Mouse (Mus musculus): ENCODE measurements around the gene Abi2.
"Not testable (repeated sequence)": the region's sequence is repeated elsewhere in the genome, so short reads cannot be mapped to it uniquely, and the experiment has no call there.

The Abi2 gene

DNA sequence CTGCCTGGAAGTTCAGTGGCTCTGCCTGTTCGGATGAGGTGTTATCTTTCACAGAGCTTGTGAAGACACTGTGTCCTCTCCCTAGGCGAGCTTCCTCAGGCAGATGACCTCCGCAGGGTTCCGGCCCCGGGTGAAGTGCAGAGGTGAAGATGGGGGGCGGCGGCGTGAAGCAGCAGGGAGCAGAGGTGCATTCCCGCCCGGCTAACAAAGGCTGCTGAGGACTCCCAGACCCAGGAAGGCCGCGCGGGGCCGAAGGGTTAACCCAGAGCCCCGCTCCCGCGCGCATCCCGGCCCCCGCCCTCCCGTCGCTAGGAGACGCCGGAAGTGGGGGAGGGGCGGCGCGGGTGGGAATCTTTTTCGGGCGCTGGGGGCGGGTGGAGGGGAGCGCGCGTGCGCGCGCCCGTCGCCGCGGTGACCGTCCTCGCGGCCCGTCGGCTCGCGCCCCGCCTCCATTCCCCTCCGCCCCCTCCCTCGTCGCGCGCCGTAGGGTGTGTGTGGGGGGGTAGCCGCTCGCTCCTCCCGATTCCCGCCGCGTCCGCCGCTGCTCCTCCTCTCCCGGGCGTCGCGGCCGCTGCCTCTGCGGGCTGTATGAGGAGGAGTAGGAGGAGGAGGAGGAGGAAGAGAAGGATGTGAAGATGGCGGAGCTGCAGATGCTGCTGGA, at the start of gene Abi2:
TSS of gene Abi2 (plus strand) at position 452 of the 661 bp plus-strand sequence.
- DNase-seq = peak; percentile 91 to 95

DNA sequence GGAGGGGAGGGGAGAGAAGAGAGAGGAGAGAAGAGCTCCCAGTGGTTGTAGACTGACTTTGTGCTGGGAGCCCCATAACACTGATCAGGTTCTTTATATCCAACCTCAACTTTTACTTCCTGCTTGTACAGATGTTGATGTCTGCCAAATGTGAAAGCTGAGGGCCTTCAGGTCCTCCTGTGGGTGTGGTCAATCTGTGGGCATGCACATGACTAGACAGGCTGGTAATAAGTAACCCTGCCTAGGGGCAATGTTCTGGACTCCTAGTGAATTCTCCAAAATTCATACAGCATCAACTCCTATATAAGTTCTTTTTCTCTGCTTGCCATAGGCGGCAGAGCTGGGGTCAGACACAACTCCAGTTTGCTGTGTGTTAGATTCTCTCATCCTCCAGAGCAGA, 47.8 kb upstream of the Abi2 start:
- DNase-seq = no peak

DNA sequence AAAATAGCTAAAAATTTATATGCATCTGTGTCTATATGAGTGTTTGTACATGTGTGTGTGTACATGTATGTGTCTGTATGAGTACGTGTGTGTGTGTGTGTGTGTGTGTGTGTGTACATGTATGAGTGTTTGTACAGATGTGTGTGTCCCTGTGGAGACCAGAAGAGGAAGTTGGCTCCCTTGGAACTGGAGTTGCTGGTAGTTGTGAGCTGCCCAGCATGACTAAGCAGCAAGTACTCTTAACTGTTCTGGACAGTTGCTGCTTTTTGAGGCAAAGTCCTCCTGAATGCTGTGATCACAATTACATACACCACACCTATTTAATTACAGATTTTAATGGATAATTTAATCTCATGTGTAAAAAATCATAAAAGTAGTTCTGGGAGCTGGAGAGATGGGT, 32.9 kb upstream of the Abi2 start:
- DNase-seq = no peak

DNA sequence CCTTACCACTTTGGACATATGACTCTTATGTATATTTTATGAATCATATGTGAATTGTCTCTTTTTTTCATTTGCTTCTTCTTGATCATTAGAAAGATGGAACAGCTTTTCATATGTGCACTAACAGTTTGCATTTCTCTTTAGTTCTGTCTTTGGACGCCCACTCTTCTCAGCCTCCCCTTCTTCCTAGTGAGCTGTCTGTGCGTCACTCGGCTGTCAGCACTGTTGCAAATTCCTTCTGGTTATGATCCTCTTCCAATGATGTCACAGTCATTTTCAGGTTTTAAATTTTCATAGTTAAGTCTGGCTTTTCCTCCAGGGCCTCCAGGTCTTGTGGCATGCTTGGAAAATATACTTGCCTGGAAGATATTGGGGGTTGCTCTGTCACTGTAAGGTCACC, 27.5 kb upstream of the Abi2 start:
- no peak for DNase-seq

DNA sequence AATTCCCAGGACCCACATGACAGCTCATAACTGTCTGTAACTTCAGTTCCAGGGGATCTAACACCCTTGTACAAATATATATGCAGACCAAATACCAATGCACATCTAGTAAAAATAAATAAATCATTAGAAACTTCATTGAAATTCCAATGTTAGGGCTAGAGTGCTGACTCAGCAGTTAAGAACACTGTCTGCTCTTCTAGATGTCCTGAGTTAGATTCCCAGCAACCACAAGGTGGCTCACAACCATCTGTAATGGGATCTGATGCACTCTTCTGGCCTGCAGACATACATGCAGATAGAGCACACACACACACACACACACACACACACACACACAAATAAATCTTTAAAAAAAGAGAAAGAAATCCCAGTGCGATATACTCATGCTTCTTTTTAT, 4.6 kb upstream of the Abi2 start:
- peak in 1 of 2 experiments; percentile 14 for DNase-seq

DNA sequence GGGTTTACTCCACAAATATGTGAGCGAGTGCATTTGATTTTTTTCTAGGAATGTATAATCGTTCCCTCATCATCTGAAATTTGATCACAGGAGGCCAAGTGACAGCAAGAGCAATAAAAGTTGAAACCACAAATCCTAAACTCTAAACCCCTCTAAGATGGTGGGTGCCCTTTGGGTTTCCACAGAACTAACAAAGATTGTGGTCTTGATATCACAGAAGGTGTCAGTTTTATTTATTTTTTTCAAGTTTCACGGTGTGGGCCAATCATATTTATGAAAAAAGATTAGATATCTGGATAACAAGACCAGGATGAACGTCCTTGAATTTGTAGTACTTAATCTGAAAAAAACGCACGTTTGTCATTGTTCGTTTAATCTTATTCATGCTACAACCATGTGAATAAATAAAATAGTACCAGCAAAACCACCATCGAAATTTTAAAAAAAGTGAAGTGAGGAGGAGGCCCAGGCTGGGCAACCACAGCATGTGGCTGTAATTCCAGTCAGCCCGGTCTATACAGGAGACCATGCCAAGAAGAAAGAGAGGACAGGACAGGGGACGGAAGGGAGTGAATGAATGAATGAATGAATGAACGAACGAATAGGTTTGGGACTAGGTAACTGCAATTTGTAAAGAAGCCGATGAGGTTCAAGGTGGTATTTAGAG, 785 bp upstream of the Abi2 start:
- DNase-seq = no peak

DNA sequence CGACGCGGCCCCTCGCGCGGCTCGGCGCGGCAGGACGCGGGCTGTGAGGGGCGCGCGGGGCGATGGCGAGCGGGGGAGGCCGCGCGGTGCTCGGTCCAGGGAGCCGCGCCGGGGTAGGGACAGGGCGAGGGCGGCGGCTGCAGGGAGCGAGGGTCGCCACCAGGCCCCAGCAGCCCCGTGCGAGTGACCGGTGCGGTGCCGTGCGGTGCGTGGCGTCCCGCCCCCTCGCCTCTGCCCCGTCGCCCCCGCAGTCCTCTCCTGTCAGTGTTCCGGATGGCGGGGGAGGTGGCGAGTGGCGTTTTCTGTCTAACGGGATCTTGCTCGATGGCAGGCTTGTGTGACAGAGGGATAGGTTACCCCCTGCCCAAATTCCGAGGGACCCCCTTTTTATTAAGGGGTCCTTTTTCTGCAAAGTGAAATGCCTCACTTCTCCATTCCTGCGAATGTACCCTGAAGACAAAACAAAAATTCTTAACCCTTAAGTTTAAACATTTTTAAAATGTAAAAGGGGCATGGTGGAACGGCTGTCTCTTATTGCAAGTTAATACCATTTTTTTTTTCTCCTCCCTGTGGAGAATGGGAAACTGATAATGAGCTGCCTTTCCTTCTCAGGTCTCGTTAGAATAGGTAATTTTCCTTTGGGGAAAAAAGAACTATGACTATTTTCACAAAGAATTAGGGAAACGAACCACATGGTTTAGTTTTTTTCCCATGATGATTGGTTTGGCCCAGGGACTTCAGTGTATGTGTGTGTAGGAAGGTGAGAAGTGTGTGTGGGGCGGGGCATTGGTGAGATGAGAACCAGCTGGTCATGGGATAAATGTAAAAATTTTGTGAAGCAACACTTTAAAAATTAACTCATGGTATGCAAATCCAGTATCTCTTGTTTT, 754 bp downstream of the Abi2 start:
- DNase-seq = peak; percentile 19 to 65

DNA sequence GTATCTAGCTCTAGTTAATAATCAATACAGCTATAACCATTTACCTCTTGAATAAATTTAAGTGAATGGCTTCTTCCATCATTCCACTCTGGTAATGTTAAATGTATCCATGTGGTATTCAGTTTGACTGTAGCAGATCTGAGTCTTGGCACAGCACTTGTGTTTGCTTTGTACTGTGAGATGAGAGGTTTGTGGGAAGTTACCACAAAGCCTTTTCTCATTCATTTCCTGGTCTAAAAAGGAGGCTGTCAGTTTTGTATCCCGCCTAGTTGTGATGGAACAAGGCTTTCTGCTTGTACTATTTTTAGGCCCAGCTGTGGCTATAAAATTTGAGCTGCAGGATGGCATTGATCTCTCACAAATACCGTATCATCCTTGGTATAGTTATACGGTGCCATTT, 7.3 kb downstream of the Abi2 start:
- no peak for DNase-seq

DNA sequence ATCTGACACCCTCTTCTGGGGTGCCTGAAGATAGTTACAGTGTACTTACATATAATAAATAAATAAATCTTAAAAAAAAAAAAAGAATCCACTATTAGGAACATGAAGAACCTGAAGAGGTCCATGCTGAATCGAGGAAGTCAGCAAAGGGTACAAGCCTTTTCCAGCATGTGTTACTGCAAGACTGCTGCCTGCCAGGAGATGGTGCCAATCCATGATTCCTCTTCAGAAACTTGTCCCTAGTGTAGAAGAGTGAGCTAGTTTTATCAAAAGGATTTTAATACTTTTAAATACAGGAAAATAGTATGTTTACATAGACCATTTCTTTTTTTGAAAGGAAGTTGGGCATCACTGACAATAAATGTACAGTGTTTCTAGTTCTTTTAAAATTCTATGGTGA, 14.5 kb downstream of the Abi2 start:
- DNase-seq = no peak

DNA sequence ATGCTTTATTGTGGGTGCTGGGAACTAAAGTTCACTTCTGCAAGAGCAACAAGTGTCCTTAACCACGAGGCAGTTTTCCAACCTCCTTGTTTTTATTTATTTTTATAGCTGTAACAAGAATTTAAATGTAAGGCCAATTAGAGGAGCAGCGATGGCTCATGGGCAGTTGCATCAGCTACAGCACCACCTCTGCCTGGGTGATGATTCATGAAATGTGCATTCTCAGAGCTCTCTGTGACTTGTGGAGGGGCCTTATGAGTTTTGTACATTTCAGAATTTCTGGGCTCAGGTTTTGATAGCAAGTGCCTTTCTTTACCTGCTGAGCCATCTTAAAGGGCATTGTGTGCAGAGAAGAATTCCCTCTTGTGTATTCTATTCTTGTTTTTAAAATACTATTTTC, 18.9 kb downstream of the Abi2 start:
- no peak for DNase-seq

DNA sequence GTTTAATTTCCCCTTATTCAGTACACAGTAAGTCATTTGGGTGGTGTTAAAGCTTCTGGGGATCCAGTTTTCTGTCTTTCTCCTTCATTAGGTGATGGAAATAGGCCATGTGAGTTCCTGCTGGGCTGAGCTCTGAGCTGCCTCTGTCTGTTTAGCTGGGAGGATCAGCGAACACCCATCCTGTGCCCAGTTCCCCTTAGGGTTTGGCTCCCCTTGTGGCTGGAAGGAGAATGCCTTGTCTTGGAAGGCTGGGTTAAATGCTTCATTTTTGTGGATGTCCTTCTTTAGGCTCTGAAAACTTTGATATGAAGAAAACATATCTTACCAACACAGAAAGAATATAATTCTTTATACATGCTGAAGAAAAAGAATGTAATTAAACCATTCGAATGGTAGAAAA, 19.5 kb downstream of the Abi2 start:
- peak; percentile 50 to 56 for DNase-seq

DNA sequence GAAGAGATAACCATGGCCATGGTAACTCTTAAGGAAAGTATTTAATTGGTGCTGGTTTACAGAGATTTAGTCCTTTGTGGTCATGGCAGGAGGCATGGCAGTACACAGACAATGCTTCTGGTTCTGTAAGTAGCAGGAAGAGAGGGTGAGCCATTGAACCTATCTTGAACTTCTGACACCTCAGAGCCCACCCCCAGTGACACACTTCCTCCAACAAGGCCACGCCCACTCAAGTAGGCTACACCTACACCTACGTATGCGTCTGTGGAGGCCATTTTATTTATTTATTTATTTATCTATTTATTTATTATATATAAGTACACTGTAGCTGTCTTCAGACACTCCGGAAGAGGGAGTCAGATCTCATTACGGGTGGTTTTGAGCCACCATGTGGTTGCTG, 22.1 kb downstream of the Abi2 start:
- DNase-seq = no peak

DNA sequence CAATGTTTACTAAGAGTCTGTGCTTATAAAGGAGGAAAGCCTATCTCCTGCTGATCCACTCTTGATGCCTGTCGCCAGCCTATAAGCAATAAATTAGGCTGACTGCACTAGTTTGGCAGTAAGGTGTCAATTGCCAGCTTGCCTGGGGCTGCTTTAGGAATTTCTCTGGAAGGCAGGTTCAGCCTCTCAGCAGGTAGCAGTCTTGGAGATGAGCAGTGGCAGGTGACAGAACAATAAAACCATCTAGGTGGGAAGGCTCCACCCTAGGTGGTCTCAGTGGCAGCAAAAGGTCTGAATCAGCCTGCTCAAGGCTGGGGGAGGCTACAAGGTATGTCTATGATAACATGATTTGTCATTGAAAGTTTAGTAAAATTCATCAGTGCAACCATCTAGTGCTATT, 23.1 kb downstream of the Abi2 start:
- peak in 1 of 2 experiments; percentile 34 for DNase-seq

DNA sequence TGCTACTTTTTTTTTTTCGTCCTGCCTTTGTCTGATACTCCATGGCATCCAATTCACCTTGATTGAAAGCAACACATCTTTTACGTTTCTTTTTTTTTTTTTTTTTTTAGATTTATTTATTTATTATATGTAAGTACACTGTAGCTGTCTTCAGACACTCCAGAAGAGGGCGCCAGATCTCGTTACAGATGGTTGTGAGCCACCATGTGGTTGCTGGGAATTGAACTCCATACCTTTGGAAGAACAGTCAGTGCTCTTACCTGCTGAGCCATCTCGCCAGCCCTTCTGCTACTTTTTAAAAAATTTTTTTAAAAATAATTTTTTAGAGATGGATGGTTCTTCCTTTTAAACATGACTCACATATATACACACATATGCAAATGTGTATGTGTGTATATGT, 32.0 kb downstream of the Abi2 start:
- not testable (repeated sequence) for DNase-seq

DNA sequence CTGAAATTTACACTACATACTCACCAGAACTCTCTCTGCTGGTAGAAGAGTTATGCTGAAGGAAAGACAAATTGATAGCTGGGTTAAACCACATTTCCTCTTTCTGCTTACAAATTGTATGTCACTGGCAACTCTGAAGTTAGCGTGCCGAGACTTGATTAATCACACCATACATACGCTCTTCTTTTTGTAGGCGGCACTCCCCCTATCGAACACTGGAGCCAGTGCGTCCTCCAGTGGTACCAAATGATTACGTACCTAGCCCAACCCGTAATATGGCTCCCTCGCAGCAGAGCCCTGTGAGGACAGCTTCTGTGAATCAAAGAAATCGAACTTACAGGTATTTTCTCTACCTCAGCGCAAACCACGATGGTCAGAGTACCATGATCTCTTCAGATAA, 37.6 kb downstream of the Abi2 start:
- no peak for DNase-seq

DNA sequence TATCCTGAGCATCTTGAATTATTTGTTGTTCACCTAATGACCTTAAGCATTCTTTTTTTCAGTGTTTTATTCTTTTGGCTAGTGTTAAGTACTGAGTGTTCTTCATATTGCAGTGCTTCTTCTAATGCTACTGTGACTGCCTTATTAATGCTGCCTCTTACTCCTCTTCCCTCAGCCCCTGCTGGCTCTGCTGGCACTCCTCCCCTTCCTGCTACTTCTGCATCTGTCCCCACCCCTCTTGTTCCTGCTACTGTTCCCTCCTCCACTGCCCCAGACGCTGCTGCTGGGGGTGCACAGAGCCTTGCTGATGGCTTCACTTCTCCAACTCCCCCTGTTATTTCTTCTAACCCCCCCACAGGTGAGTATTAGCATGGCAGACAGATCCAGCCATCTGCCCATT, 40.5 kb downstream of the Abi2 start:
- DNase-seq = peak in 1 of 2 experiments; percentile 9

DNA sequence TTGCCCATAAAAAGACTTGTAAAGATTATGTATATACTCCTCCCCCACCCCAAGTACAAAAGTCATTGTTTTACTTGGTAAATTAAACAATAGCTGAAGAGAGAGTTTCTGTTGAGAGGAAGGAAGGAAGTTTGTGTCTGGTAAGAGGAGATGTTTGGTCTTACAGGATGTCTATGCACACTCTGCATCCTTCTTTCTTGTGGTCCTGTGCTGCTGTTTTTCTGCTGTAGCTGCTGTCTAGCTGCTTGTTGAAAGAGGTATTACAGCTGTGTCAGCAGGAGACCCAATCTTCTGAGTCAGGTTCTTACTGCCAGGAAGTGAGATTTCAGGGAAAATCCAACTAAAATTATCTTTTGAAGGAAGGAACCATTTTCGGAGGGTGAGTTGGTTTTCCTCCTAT, 51.2 kb downstream of the Abi2 start:
- no peak for DNase-seq

DNA sequence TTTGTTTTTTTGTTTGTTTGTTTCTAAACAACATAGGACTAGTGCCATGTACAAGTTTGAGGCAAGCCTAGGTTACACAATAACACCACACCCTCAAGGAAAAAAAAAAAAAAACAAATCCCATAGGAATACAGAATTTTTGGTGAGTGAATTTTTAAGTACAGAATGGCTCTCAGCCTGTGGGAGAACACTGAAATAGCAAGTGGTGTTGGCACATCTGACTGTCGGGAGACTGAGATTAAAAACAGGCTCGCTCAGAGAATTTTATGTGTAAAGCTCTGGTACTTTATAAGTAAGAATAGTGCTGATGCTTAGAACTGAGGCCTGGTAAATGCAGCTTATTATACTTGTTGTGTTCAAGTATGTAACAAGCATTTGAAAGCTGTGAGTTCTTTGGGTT, 60.1 kb downstream of the Abi2 start:
- DNase-seq = no peak

DNA sequence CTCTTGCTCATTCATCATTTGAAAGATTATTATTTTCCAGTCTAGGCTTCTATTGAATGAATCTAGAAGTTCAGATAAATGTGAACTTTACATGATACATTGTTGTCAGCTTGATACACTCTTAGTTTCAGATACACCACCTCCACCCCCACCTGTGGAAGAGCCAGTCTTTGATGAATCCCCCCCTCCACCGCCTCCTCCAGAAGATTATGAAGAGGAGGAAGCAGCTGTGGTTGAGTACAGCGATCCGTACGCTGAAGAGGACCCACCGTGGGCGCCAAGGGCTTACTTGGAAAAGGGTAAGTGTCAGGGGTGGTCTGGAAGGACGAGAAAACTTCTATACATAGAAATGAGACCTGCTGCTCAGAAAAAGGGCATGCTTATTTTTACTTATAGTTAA, 61.1 kb downstream of the Abi2 start:
- no peak for DNase-seq

DNA sequence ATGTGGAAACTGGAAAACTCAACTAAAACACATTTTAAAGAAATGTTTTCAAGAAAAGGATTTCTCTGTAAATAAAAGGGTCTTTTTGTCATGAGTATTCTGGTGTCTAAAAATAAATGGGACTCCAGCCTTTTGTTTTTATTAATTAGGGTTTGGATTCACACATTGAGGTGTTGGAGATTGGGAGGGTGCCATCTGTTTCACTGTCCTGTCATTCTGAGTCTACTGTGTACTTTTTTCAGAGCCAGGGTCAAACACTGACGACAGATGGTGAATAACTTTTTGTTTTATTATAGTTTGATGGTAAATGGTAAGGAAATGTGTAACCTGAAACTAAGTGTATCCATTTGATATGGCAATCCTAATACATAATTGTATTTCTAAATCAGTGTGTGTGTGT, 72.1 kb downstream of the Abi2 start:
- DNase-seq = peak in 1 of 2 experiments; percentile 35

DNA sequence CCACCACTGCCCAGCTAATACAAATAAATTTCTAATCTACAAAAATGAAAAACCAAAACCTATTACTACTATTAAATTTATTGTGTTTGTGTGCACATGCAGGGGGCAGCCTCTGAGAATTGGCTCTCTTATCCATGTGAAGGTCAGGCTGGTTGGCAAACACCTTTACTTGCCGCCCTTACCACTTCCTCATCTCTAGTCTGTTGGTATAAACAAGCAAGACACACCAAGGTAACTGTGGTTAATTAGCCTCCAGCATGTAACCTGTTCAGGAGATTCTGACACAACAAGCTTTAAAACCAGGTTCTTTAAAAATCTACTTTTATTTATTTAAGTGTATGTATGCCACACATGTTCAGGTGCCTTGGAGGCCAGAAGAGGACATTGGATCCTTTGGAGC, 73.5 kb downstream of the Abi2 start:
- DNase-seq = no peak

DNA sequence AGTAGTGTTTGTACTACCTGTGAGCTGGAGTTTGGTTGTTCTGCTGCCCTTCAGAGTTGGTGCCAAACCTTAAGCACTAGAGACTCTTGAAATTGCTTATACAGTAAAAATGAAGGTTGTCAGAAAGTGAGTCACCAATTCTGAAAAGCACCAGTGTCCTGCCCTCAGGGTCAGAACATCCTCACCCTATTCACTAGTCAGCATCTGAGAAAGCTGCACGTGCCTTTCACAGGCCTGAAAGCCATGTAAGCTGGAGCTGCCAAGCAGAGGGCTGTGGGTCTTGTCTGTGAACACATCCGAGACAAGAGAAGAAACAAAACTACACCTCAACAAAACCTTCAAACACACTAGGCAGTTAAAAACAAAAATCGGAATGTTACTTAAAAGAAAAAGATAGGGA, 76.2 kb downstream of the Abi2 start:
- DNase-seq = no peak

DNA sequence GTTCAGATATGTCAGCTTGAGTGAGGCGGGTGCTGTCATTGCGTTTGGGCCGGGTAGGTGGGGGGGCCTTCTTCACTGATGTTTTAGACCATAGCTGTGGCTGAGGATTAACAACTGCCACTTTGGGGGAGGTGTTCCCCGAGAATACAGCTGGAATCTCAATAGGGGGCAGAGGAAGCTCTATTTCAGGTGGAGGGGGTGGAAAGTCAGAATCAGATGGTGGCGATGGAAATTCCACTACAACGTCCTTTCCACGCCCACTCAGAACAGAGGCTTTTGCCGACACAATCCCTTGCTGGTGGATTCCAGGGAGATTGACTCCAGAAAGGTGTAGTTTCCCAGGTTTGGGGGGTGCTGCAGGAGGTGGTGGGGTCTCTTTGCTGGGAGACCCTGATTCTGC, 79.2 kb downstream of the Abi2 start:
- DNase-seq = no peak

DNA sequence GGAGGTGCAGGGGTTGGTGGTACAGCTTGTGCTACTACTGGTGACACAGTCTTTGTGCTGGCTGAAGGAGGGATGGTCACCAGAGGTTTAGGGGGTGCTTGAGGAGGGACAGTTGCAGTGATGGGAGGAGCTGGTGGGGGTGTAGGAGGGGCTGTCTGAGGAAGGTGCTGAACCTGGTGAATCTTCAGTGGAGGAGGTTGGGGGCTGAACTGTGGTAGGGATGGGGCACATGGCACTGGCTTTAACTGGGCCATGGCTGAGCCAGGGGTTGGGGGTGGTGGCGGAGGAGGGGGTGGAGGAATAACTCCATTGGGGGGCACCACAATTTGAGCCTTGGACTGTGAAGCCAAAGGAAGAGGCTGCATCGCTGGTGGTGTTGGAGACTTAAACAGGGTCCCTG, 80.2 kb downstream of the Abi2 start:
- no peak for DNase-seq
